Mouse (Mus musculus) heart, embryonic 16.5 days (tissue): ENCODE data around the gene Pex19. TPM values are rescaled to one million over a fixed set of nuclear protein-coding genes. Genes with fewer than 3 reads are reported as not detected.

Experiments
- ATAC-seq: fragments of 200-750 bp; cut with Nextera tagmentation; replicated peaks from 2 replicates; pipeline ENCODE4 v1.8.0; 2017; ENCODE audit warnings: moderate number of reproducible peaks; ENCODE audit not compliant: insufficient read depth, low FRiP score; ENCODE audit errors: extremely low read depth
- H3K27ac ChIP-seq: fragments of 300-500 bp; sonication (generic); 2 replicates; pipeline ENCODE4 v1.5.1; 2014; ENCODE audit warnings: mild to moderate bottlenecking, low read length, control low read depth, moderate library complexity
- H3K27me3 ChIP-seq: fragments of 300-500 bp; sonication (generic); 2 replicates; pipeline ENCODE4 v1.6.1; 2014; ENCODE audit warnings: low read length, mixed read lengths; ENCODE audit not compliant: control insufficient read depth, insufficient read depth
- H3K36me3 ChIP-seq: fragments of 300-500 bp; sonication (generic); 2 replicates; pipeline ENCODE4 v1.6.1; 2014; ENCODE audit not compliant: control insufficient read depth, insufficient read depth
- H3K4me1 ChIP-seq: fragments of 300-500 bp; sonication (generic); 2 replicates; pipeline ENCODE4 v1.6.1; 2014; ENCODE audit warnings: low read length, mixed read lengths; ENCODE audit not compliant: control insufficient read depth, insufficient read depth
- H3K4me2 ChIP-seq: fragments of 300-500 bp; sonication (generic); 2 replicates; pipeline ENCODE4 v1.6.1; 2014; ENCODE audit warnings: low read depth, mild to moderate bottlenecking, control low read depth, low read length
- H3K4me3 ChIP-seq: fragments of 300-500 bp; sonication (generic); 2 replicates; pipeline ENCODE4 v1.5.1; 2014; ENCODE audit warnings: mild to moderate bottlenecking, control low read depth, low read length
- H3K9ac ChIP-seq: fragments of 300-500 bp; sonication (generic); 2 replicates; pipeline ENCODE4 v1.6.1; 2014; ENCODE audit warnings: low read length, control low read depth
- H3K9me3 ChIP-seq: fragments of 300-500 bp; sonication (generic); replicated peaks from 2 replicates; pipeline ENCODE4 v1.6.1; 2016; ENCODE audit warnings: low read length; ENCODE audit not compliant: control insufficient read depth
- WGBS: fragments of 180-500 bp; shearing (Covaris S2); extraction: QIAGEN DNeasy Blood & Tissue Kit; methylation state at CpG from one replicate; pipeline ENCODE4 v1.1.7; 2014; 5-methylcytosine and 5-hydroxymethylcytosine counted together
- polyA plus RNA-seq: library from polyadenylated mRNA; unstranded; fragments of >200 nt; fragmentation: Nextera tagmentation; extraction: Ambion mirVana; gene quantifications from 2 replicates; pipeline ENCODE4 v1.2.1, GENCODE M21; 2015

Gene Pex19
- polyA plus RNA-seq, 1 experiment from 2014 or later: 130 TPM

DNA sequence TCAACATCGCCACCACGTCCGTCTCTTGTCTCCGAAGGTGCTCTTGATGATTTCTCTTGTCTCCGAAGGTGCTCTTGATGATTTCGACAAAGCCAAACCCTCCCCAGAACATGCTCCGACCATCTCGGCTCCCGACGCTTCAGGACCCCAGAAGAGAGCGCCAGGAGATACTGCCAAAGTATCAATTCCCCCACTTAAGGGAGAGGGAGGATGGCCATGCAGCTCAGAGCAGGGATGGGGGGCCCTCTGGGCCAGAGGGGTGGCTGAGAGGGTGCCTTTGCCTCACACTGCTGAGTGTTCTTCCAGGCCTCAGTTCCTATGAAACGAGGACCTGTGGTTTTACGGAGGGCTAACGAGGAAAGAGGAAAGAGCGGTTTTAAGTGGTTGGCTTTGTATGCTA lies 2.0 kb downstream of the Pex19 start:
- H3K36me3 ChIP-seq: peaks cover 48% of the 10 kb centered on the region
- WGBS: 90% methylated on average over 15 of the region's 15 CpGs
- no peak overlapping the region for H3K4me3 ChIP-seq
- no peak overlapping the region for H3K9ac ChIP-seq
- H3K27me3 ChIP-seq: no peaks in the 10 kb centered on the region
- H3K4me2 ChIP-seq: no peak overlapping the region
- H3K4me1 ChIP-seq: peaks cover 9% of the 10 kb centered on the region
- H3K9me3 ChIP-seq: no peaks in the 10 kb centered on the region; the same call in 1 of the 2 replicates
- ATAC-seq: no peak
- no peak overlapping the region for H3K27ac ChIP-seq

DNA sequence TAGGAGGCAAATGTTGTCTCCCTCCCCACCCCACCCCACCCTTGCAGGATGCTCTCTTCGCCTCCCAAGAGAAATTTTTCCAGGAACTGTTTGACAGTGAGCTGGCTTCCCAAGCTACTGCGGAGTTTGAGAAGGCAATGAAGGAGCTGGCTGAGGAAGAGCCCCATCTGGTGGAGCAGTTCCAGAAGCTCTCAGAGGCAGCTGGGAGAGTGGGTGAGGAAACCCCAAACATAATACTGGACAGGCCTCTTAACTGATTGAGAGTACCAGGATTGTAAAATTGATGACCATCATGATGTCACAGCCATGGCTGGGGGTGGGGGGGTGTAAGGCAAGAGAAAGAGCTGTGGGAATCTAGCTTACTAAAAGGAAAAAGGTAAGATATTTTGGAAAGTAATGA lies 2.6 kb downstream of the Pex19 start:
- Histone ChIP-seq H3K36me3 (peaks cover 54% of the 10 kb centered on the region), H3K4me3 (no peak overlapping the region), H3K4me2 (no peak overlapping the region), H3K4me1 (peaks cover 9% of the 10 kb centered on the region), H3K9me3 (no peaks in the 10 kb centered on the region; the same call in 1 of the 2 replicates), H3K27me3 (no peaks in the 10 kb centered on the region), H3K27ac (no peak overlapping the region), H3K9ac (no peak overlapping the region)
- no peak for ATAC-seq
- 70% methylated on average over 2 of the region's 2 CpGs for WGBS

DNA sequence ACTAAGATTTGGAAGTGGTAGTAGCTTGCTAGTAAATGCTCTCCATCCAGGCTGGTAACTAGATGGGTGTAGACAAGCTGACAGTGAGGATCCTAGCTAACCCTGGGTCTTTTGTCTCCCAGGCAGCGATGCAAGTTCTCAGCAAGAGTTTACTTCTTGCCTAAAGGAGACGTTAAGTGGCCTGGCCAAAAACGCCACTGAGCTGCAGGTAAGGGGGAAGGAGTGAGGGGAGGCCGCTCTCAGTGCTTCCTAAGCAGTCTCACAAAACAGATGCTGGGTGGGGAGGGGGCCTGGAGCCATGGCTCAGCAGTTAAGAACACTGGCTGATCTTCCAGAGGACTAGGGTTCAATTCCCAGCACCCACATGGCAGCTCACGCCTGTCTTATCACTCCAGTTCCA lies 3.2 kb downstream of the Pex19 start:
- H3K27ac ChIP-seq: no peak overlapping the region
- 89% methylated on average over 5 of the region's 5 CpGs for WGBS
- peaks cover 9% of the 10 kb centered on the region for H3K4me1 ChIP-seq
- no peaks in the 10 kb centered on the region for H3K27me3 ChIP-seq
- H3K36me3 ChIP-seq: peaks cover 60% of the 10 kb centered on the region
- H3K9ac ChIP-seq: no peak overlapping the region
- ATAC-seq: no peak
- H3K4me3 ChIP-seq: no peak overlapping the region
- no peaks in the 10 kb centered on the region; the same call in 1 of the 2 replicates for H3K9me3 ChIP-seq
- no peak overlapping the region for H3K4me2 ChIP-seq

DNA sequence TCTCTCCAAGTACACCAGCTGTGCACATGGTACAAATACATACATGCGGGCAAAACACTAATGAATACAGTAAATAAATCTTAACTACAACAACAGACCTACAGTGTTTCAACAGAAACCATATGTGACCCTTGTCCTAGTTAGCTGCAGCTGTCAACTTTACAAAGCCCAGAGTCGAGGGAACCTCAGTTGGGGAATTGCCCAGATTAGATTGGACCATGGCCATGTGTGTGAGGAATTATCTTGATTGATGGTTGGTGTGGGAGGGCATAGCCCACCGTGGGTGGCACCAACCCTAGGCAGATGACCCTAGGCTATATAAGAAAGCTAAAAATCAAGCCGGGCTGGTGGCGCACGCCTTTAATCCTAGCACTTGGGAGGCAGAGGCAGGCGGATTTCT lies 5.8 kb downstream of the Pex19 start:
- no peak for ATAC-seq
- H3K27ac ChIP-seq: no peak overlapping the region

DNA sequence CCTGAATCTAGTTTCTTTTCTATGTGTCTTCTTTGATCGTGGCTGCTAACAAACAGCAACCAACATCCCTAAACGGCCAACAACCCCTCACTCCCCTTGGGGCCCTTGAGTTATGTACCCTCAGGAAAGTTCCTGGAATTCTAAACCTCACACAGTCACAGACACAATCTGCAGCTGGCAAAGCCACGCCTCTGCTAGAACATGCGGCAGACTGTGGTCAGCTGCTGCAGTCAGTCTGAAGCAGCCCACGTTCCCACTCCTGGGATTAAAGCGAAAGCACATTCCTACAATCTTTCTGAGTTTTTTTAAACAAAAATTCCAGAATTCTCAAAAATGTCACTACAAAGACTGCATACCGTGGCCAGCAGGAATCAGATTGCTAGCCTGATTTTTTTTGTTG lies 7.0 kb downstream of the Pex19 start:
- no peaks in the 10 kb centered on the region for H3K27me3 ChIP-seq
- no peaks in the 10 kb centered on the region; the same call in 1 of the 2 replicates for H3K9me3 ChIP-seq
- H3K4me2 ChIP-seq: no peak overlapping the region
- peaks cover 75% of the 10 kb centered on the region for H3K36me3 ChIP-seq
- H3K4me1 ChIP-seq: no peaks in the 10 kb centered on the region
- H3K9ac ChIP-seq: no peak overlapping the region
- no peak overlapping the region for H3K27ac ChIP-seq
- H3K4me3 ChIP-seq: no peak overlapping the region
- WGBS: 65% methylated on average over 7 of the region's 7 CpGs
- ATAC-seq: no peak

More for the DNA sequence above, 5.8 kb downstream of the Pex19 start:
- H3K9me3 ChIP-seq: no peaks in the 10 kb centered on the region; the same call in 1 of the 2 replicates
- no peak overlapping the region for H3K9ac ChIP-seq
- peaks cover 75% of the 10 kb centered on the region for H3K36me3 ChIP-seq
- no peak overlapping the region for H3K4me3 ChIP-seq
- no peaks in the 10 kb centered on the region for H3K27me3 ChIP-seq
- no peak overlapping the region for H3K4me2 ChIP-seq
- WGBS: 83% methylated on average over 7 of the region's 7 CpGs
- H3K4me1 ChIP-seq: peaks cover 5% of the 10 kb centered on the region

DNA sequence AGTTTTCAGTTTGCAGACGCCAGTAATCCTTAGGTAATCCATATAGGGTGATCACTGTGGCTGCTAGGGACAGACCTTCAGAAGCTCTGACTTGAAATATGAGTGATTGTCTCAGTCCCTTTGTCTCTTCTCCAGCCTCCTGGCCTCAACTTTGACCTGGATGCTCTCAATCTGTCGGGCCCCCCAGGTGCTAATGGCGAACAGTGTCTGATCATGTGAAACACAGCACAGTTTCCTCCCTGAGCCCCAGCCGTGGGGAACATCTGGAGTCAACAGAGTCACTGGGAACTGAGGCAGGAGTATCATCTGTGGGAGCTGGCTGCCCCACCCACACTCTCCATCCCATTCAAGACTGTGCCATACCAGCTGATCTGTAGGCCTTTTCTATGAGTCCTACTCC lies 7.5 kb downstream of the Pex19 start:
- Histone ChIP-seq H3K27me3 (no peaks in the 10 kb centered on the region), H3K36me3 (peaks cover 70% of the 10 kb centered on the region), H3K9me3 (no peaks in the 10 kb centered on the region; the same call in 1 of the 2 replicates), H3K9ac (no peak overlapping the region), H3K4me1 (no peaks in the 10 kb centered on the region), H3K4me3 (no peak overlapping the region), H3K27ac (no peak overlapping the region), H3K4me2 (no peak overlapping the region)
- ATAC-seq: no peak
- WGBS: 86% methylated on average over 4 of the region's 4 CpGs

DNA sequence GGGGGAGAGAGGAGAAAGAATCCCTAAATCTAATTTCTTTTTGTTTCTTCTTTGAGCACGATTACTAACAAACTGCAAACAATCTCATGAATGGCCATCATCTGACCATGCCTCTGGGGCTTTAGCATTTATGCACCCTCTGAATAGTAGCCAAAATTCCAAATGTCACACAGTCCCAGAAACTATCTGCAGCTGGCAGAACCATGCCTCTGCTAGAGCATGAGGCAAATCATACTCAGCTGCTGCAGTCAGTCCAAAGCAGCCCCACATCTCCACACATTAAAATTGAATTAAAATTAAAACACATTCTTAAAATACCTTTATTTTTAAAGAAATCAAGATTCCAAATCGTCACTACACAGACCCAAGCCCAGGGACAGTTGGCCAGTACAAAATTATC lies 13.6 kb downstream of the Pex19 start:
- Histone ChIP-seq H3K27me3 (no peaks in the 10 kb centered on the region), H3K4me1 (no peaks in the 10 kb centered on the region), H3K9me3 (no peaks in the 10 kb centered on the region), H3K4me2 (no peak overlapping the region), H3K27ac (no peak overlapping the region), H3K9ac (no peak overlapping the region), H3K36me3 (peaks cover 11% of the 10 kb centered on the region), H3K4me3 (no peak overlapping the region)
- ATAC-seq: no peak
- WGBS: 75% methylated on average over 2 of the region's 2 CpGs

DNA sequence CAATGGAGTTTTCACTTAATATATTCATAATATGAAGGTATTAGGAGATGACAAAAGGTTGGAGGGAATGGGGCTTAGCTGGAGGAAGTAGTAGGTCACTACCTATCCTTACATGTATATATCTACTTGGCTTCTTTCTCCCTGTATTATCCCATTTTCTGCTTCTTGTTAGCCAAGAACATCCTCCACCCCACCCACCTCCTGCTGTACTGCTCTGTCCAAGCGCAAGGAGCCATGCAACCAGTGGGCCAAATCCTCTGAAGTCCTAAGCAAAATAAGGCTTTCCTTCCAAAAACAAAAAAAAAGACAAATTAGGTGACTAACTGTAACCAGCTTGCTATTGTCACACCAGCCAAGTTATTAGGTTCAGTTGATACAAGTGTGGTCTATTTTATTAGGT lies 14.3 kb downstream of the Pex19 start:
- no peak overlapping the region for H3K4me2 ChIP-seq
- ATAC-seq: no peak
- H3K4me3 ChIP-seq: no peak overlapping the region
- WGBS: 79% methylated on average over 1 of the region's 1 CpGs
- H3K27ac ChIP-seq: no peak overlapping the region
- no peak overlapping the region for H3K9ac ChIP-seq
- no peaks in the 10 kb centered on the region for H3K4me1 ChIP-seq
- H3K9me3 ChIP-seq: no peaks in the 10 kb centered on the region
- H3K27me3 ChIP-seq: no peaks in the 10 kb centered on the region
- H3K36me3 ChIP-seq: peaks cover 6% of the 10 kb centered on the region

DNA sequence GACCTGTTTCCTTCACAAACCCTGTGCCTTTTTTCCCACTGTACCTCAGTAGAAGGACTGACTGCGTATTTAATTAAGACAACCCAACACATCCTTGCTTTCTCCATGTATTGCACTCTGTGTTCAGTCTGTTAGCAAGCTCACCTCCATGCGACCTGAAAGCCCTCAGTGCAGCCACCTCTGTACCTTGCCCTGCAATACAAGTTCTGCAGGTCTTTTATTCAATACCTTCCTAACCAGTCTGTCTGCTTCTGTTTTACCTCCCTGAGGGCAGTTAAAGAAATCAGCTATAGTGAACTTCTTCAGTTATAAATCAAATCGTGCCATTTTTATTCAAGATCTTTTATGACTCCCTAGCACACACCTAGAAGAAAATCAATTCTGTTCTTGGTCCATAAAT lies 15.0 kb downstream of the Pex19 start:
- no peak for ATAC-seq
- Histone ChIP-seq H3K4me3 (no peak overlapping the region), H3K4me1 (no peaks in the 10 kb centered on the region), H3K9ac (no peak overlapping the region), H3K27me3 (no peaks in the 10 kb centered on the region), H3K9me3 (no peaks in the 10 kb centered on the region), H3K36me3 (no peaks in the 10 kb centered on the region; the same call in 1 of the 2 replicates), H3K27ac (no peak overlapping the region), H3K4me2 (no peak overlapping the region)
- WGBS: 67% methylated on average over 3 of the region's 3 CpGs
